Mouse (Mus musculus) cerebellum, adult (tissue): Measurements from ENCODE around the gene Lactb.

ENCODE experiments used
- ATAC-seq: cut with Nextera tagmentation; 2 replicates; pipeline ENCODE4 v1.9.2; 2017; ENCODE audit warnings: mild to moderate bottlenecking, moderate library complexity, mixed read lengths; ENCODE audit not compliant: insufficient number of reproducible peaks, low FRiP score, low TSS enrichment

Gene Lactb

DNA sequence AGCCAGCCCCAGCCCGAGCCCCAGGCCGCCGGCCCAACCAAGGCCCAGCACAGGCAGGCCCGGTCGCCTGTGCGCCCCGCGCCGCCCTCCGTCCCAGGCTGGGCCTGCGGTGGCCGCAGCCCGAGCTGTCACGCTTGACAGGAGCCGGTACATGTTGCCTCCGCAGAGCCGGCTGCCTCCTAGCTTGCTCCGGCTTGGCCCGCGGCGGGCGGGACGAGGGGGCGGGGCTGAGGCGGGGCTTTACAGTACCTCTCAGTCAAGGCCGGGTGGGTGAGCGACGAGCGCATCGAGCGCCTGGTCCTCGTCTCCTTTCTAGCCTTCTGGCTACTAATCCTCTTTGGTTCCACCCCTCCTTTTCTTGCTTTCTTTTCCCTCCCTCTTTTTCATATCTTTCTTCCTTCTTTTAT lies at the start of gene Lactb:
Gene Lactb (minus strand): TSS at position 246 of the 407 bp plus-strand sequence.
- peak; percentile 95 for ATAC-seq

- no peak for ATAC-seq
Measured at GRCm38 (mm10) chr9:67023371-67023770, 48.1 kb upstream of the Lactb start.

GRCm38 (mm10) chr9:67020063-67020462 lies 44.8 kb upstream of the Lactb start:
- ATAC-seq, result no peak

- ATAC-seq, result no peak
Measured at GRCm38 (mm10) chr9:67013501-67013900, 38.2 kb upstream of the Lactb start.

DNA sequence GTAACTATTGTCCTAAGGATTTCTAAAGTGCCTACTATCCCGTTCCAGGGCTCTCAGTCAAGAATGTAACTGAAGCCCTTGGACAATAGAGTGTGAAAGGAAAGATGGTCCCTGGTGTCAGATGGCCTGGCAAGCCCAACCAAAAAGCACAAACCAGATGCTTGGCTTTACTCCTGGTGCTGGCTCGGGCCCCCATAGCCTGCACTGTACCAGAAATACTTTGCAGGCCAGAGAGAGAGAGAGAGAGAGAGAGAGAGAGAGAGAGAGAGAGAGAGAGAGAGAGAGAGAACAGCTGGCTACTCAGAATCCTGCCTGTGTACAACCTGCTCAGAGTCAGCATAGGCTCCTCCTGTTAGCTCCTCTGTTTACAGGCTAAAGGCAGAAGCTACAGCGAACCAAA lies 37.2 kb upstream of the Lactb start:
- no peak for ATAC-seq

DNA sequence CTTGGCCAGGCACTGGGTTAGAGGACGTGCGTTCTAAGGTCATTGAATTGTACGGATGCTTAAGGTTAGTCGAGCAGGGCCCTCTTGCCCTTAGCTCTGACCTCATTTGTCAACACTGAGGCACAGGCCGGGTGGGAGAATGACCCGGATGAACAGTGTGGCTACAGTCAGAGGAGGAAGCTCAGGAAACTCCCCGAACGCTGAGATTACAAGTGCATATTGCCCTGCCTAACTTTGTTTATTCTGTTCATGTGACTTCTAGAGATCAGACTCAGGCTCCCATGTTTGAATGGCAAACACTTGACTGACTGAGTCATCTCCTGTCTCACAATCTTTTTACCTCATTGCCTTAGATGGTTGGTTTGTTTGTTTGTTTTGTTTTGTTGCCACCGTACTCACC lies 36.2 kb upstream of the Lactb start:
- ATAC-seq, result no peak

GRCm38 (mm10) chr9:67008781-67009180 lies 33.5 kb upstream of the Lactb start:
- no peak for ATAC-seq

DNA sequence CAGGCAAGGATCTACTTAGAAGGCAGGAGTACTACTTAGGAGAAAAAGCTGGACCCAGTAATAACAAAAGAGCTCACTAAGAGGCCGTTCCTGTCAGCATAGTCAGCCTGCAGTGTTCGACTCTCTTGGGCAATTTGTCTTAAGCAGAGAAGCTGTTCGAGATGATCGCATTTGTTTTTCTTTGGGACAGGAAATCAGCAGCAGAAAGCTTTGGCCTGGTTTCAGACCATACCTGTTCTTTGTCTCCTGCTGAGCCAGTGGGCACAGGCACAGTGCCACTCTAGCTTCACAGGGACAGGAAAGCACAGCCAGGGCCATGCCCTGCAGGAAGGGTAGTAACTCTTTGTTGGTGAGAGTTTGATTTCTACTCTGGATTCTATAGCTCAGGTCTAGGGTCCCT lies 31.1 kb upstream of the Lactb start:
- ATAC-seq, result no peak

DNA sequence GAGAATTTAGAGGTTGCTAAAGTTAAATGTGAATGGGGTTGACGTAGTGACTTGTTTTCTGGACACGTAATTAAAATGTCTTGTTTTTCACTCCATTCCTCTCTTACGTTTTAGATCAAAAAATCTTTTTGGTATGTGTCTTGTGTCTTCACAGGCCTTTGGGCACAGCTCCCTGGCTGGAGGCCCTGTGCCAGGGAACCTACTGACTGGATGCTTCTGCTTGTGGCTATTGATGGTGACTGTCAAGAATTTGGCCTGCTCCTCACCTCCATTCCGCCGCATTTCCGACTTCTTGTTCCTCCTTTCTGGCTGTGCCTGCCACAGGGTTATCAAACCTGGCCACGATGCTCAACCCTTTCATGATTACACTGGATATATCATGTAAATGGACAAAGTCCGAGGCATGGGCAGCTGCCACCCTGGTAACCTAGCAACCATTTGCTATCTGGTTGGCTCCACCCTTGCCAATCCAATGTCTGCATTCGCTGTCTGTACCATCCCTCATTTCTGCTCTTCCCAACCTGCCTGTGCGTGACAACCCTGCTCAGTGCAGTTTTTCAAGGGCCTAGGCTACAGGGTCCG lies 30.0 kb upstream of the Lactb start:
- peak; percentile 58; the same call in 1 of the 2 replicates for ATAC-seq

DNA sequence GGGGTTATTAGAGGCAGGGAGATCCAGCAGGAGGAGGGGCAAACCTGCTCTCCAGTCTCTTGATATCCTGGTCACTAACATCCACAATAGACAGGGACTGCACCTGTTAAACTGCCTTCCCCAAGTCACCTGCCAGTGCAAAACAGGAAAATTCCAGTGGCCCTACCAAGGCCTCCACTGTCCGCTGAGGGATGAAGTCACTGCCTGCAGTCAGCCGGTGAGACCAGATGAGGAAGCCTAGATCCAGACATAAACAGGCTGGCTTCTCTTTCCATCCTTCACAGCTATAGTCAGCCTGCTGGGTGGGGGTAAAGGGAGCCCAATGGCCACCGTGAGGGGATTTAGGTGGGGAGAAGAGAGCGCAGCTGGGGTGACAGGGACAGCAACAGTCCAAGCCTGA lies 28.4 kb upstream of the Lactb start:
- ATAC-seq, result no peak

- no peak for ATAC-seq
Measured at GRCm38 (mm10) chr9:67003156-67003555, 27.9 kb upstream of the Lactb start.

DNA sequence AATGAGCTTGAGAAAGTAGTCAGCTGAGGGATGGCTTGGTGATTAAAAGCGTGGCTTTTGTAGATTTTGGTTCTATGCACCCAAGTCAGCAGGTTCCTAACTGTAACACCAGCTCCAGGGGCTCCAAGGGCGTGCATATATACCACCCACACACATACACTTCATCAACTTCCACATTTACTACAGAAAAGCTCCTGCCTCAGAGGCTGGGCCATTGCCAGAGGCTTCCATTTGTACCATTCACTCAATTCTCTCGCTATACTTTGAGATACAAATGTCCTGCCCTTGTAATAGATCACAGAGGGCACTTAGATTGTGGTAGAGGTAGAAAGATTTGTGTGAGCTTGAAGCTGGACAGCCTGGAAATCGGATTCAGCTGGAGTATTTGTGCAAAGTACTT lies 26.2 kb upstream of the Lactb start:
- no peak for ATAC-seq

GRCm38 (mm10) chr9:67001050-67001449 lies 25.8 kb upstream of the Lactb start:
- peak; percentile 78; the same call in 1 of the 2 replicates for ATAC-seq

DNA sequence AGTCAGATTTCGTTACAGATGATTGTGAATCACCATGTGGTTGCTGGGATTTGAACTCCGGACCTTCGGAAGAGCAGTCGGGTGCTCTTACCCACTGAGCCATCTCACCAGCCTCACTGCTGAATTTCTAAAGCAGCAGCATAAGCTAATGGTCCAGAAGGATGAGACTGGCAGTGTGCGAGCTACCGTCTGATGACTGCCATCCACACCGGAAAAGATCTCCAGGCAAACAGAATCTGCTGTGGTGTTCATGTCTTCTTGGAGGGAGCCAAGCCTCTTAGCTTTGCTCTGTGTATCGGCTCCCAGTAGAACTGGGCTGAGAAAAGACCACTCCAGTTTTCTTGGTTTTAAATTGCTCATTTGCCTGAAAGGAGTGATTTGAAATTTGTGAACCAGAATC lies 24.4 kb upstream of the Lactb start:
- no peak for ATAC-seq

DNA sequence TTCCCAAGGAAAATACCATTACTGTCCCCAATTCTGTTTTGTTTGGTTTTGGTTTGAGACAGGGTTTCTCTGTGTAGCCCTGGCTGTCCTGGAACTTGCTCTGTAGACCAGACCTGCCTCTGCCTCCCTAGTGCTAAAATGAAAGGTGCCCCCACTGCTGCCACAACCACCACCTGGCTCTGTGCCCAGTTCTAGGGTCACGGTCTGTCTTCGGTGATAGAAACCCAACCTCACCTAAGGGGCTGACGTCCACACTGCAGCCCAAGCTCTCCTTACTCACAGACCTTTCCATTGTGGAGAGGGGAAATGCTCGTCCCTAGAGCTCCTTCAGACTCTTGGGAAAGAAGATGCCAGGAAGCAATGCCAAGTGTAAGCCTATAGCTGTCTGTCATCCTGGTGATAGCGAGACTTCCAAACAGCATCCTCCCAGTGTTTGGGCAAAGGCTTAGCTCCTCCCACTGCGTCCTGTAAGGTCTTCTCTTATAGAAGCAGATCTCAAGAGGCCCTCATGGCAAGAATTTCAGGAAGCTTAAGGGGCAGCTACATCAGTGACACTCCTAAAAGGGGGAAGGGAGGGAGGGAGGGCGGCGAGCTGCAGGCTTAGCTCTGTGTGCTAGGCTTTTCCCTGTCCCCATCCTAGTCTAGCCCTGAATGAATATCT lies 16.6 kb upstream of the Lactb start:
- no peak for ATAC-seq

GRCm38 (mm10) chr9:66991021-66991749 lies 15.9 kb upstream of the Lactb start:
- no peak for ATAC-seq

DNA sequence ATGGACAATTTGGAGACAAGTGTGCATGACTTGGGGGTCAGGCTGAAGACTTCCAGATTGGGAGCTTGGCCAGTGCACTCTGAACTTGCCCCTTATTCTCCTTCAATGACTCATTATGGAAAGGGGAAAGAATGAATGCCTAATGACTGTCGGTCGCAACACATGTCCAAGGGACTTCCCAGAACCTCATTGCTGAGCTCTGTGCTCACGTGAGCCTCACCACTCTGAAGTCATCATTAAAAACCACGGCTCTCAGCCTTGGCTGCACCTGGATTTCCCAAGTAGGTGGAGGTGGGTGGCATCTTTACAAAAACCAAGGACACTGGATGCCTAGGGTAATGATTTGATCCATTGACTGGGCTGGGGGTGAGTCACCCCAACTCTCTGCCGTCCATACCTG lies 14.8 kb upstream of the Lactb start:
- ATAC-seq, result no peak

- no peak for ATAC-seq
Measured at GRCm38 (mm10) chr9:66989581-66989980, 14.3 kb upstream of the Lactb start.

DNA sequence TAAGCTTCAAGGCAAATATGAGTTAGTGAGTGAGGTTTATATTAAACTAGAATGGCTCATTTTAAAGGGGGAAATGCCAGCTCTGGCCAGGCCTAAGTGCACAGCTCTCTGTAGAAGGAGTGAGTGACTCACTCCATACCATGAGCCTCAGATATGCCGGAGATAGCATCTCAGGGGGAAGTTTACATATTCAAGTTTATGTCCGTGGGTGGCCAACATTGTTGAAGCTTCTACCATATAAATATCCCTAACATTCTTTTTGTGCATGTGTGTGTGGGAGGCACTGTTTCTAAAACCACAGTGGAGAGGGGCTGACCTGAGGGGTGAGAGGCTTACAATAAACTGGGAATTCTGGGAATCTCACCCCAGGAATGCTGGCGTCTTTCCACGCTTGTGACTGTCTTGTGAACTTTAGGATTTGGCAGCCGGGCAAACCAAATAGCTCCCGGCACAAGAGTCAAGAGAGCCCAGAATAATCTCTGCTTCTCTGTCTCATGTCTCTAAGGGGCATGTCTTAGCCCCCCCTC lies 13.7 kb upstream of the Lactb start:
- no peak for ATAC-seq

GRCm38 (mm10) chr9:66988198-66988887 lies 13.1 kb upstream of the Lactb start:
- ATAC-seq, result no peak

DNA sequence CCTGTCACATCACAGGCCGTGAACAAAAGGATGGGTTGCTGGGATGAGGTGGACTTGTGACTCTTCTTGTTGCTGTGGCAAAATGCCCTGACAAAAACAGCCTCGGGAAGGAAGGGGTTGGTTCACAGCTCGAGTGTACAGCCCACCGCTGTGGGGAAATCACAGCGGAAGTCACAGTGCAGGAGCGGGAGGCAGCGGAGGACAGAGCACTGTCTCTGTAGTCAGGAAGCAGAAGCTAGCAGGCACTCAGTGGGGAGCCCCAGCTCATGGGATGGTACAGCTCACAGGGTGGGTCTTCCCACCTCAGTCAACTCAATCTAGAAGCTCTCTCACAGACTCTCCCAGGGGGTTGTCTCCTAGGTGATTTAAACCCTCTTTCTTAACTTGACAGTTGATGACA lies 10.1 kb upstream of the Lactb start:
- ATAC-seq, result no peak
